Mouse (Mus musculus): Measurements from ENCODE around the gene Bcl2a1c.
A peak's percentile ranks its signal among the peaks of the same experiment; 100 is the strongest.
"Not testable (repeated sequence)": the region's sequence is repeated elsewhere in the genome, so short reads cannot be mapped to it uniquely, and the experiment has no call there.

The Bcl2a1c gene

DNA sequence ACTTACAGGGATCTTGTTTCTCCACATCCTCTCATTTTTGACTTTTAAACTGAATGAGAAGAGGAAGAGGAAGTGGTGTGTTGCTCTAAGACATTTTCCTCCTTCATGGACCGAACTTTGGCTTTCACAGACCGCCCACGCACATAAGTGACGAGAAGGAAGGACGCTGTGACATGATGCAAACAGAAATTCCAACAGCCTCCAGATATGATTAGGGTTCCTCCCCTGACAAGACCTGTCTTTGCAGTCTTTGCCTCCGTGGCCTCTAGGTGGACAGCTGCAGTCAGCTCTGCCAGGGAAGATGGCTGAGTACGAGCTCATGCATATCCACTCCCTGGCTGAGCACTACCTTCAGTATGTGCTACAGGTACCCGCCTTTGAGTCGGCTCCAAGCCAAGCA lies at the start of gene Bcl2a1c:
Bcl2a1c (plus strand) TSS at position 281 of the 400 bp plus-strand sequence.
- DNase-seq (ENCODE audit: low read depth, low spot score), result not testable (repeated sequence)

DNA sequence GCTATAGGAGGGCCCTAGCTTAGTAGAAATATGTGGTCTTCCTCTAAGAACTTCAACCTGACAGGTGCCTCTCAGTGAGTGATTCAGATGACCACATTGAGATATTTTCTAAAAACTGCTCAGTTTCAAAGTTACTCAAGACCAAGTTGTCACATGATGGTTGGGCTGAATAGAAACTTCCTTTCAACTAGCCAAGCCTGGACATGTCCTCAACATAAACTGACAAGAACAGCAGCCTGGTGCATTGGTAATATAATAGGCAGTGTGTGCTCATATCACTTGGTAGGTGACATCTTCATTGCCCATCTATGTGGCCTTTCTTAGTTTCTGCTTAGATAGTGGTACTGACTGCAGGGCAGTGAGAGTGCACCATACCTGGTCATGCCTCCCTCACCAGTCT lies 24.0 kb upstream of the Bcl2a1c start:
- DNase-seq (ENCODE audit: low read depth, low spot score), result not testable (repeated sequence)

DNA sequence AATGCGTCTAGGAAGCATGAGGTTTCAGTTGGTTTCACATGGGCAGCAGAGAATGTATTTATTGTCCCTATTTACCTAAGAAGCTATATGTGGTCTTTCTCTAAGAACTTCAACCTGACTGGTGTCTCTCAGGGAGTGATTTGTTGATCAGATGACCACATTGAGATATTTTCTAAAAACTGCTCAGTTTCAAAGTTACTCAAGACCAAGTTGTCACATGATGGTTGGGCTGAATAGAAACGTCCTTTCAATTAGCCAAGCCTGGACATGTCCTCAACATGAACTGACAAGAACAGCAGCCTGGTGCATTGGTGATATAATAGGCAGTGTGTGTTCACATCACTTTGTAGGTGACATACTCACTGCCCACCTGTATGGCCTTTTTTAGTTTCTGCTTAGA lies 18.2 kb upstream of the Bcl2a1c start:
- DNase-seq (ENCODE audit: low read depth, low spot score), result not testable (repeated sequence)

DNA sequence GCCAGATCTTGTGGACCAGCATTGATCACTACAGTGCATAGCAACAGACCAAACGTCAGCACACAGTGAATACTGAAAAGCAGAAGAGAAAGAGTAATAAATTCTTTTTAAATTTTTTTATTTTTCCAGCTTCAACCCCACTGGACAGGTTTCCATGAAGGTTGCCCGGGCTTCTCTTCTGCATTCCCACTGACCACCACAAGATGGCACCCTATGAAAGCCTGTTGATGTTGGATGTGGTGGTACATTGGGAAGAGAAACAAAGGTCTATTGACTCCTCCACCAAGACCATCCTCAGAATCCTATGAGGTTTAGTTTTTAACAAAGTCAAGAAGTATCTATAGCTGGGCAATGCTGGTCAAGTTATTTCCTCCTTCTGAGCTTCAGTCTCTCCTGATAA lies 11.9 kb upstream of the Bcl2a1c start:
- DNase-seq (ENCODE audit: low read depth, low spot score), result peak; percentile 65

DNA sequence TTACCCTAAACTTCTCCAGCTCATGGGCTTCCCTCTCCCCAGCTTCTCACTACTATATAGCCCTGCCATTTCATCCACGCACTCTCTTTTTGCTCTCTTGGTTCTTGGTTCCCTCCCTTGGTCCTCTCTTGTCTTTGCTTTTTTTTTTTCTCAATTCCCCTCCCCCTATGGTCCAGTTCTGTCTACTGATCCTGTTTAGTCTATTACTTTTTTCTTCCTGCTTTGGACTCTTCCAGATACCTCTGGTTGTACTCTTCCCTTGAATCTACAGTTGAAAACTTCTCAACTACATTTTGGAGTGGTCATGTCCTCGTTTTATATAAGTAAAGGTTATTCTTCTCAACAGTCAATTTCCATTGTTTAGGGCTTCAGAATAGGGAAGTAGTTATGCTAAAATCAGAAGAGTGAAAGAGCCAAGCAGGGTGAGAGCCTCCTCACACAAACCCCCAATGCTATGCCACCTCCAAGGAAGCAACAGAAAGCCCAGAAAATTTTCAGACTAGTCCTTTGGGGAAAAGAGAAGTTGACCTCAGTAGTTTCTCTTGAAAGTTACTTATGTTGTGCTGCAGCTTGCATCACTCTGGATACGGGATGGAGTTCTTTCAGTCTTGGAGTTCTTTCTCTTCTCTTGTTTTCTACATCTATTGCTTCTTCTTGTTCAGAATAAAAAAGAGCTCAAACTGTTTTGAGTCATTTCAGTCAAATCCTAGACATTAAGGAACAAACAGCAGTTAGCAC lies 3.8 kb upstream of the Bcl2a1c start:
- DNase-seq (ENCODE audit: low read depth, low spot score), result no peak

DNA sequence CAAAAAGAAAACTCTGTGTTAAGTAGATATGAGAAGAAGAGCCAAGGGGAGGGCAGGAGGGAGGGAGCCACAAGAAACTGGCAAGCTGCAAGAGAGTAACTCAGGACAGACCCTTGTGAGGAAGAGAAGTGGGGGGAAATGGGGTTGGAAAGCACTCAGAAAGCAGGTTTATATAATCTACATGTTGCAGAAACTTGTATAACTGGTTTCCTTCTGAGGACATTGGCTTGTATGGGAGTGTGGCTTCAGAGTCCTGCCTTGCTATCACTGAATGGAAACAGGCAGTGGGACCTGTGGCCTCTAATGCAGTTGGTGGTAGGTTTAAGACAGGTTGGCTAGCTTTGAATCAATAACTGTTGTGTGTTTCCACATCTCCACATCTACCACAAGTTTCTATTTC lies 1.6 kb upstream of the Bcl2a1c start:
- not testable (repeated sequence) for DNase-seq (ENCODE audit: low read depth, low spot score)

DNA sequence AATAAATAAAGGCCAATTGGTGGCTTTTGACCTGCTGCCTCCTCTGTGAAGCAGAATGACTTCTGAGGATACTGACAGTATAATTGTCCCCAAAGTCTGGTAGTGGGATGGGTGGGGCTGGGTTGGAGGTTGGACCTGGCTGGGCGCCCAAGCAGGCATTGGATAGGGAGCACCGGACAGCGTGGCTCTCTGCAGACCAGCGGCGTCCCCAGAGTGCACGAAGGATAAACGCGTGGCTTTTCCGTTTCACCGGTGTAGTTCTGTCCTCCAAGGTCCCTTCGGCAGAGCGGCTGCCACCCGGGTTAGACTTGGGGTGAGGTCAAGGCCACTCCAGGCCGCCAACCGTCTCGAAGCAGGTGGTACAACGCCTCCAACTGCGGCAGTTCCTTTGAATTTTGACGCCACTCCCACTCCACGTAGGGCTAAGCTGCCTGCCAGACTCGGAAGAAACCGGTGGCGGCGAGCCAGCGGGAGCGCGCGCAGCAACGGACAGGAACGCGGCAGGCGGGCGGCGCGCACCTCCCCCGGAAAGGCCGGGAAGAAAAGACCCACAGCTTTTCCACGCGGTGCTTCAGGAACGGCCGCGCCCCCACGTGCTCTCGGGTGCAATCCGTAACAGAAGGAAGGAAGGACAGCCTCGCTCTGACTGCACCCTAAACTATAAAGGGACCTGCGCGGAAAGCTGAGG lies 38.0 kb downstream of the Bcl2a1c start:
- peak; percentile 90 for DNase-seq (ENCODE audit: low read depth, low spot score)

DNA sequence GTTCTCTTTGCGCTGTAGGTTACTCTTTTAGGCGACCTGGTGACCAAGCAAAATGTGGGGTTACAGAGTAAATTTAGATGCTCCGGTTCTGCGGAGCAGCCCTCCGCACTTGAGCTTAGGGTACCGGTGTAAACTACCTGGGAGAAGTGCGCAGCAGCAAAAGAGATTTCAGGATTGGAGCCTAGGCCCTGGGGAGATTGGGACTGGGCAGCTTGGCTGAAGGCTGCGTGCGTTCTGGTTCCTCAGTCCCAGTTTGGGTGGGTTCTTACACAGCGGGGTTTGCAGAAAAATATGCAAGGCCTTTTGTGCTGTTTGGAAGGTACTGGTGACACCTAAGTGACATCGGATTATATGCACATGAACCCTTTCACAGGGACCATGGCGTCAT lies 38.5 kb downstream of the Bcl2a1c start:
- no peak for DNase-seq (ENCODE audit: low read depth, low spot score)

DNA sequence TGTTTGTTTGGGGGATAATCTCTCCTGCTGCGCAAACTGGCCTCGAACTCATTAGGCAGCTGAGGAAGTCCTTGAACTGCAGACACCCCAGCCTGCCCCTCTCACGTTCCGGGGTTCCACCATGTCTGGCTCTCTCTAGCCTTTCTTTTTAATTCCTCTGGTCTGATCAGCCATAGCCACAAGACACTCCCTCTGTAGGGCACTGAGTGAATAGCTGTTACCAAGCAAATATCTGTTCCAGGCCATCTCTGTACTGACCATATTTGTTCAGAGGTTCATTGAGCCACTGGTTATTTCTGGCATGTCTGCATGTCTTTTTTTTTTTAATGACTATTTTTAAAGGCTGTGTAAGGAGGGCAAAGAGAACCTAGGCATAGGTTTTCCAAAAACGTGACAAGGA lies 39.5 kb downstream of the Bcl2a1c start:
- not testable (repeated sequence) for DNase-seq (ENCODE audit: low read depth, low spot score)

DNA sequence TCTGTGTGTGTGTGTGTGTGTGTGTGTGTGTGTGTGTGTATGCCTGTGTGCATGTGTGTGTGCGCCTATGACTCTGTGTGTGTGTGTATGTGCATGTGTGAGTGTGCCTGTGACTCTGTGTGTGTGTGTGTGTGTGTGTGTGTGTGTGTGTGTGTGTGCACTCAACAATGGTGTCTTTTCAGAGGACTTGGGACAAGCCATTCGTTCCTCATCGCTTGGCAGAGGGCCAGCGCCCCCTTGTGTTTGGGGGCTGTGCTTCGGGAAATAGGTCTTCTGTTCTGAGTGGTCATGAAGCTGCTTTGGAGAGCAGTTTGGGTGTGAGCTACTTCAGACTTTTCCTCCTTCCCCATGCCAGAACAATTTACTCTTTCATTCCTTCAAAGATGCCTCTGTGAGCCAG lies 41.8 kb downstream of the Bcl2a1c start:
- DNase-seq (ENCODE audit: low read depth, low spot score), result peak; percentile 72

DNA sequence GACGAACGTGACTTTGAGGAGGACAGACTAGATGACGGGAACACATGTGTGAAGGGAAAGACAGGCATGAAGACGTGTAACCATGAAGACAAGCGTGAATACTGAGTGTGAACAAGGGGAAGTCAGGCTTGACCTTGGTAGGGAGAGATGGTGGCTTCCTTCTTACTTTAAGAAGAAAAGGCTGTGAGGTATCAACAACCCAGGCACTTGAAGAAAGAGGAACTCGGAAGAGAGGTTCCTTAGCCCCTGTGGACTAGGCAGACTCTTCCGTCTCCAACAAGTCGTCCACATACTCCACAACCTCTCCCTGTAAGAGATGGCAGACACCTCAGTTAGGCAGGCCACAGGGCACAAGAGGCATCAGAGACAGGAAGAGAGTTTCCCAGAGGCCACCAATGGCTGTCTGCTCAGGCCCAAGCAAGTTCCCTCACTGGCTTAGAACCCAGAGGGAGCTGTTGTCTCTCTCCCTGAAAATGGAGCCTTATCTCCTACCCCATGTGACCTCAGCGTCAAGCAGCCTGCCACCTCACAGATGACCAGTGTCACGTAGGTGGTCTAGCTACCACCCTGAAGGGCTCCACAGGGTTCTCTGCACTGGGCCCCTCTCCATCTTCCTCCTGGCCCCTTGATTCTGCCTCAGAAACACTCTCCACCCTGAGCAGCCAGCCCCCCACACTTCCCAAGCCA lies 45.5 kb downstream of the Bcl2a1c start:
- DNase-seq (ENCODE audit: low read depth, low spot score), result no peak

DNA sequence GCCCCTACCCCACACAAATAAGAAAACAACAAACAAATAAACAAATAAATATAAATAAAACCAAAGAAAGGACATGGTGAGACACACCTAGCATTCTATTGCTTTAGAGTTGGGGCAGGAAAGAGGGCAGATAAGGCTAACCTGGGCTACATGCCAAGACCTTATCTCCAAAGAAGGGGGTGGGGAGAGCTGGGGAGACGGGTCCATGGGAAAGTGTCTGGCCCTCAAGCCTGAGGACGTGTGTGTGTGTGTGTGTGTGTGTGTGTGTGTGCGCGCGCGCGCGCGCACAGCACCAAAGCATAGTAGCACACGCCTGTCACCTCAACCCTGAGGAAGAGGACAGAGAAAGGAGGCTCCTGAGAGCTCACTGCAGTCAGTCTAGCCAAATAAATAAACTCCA lies 47.2 kb downstream of the Bcl2a1c start:
- DNase-seq (ENCODE audit: low read depth, low spot score), result no peak

DNA sequence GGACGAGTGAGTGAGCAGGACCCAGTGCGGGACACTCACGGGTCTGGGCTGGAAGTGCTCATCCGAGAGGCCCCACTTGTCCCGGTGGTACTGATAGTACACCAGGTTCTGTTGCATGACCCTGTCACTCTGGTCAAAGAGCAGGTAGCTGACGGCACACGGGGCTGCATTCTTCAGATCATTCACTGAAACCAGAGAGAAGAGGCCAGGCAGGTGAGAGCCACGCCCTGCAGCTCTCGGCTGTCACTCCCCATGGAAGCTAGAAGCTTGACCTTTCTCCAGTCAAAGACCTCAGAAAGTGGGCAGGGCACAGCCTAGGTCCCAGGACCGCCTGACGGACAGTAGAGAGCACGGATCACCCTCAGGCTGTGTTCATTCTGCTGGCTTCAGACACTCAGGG lies 49.9 kb downstream of the Bcl2a1c start:
- peak; percentile 62 for DNase-seq (ENCODE audit: low read depth, low spot score)
